Mouse (Mus musculus) embryonic facial prominence, embryonic 13.5 days (tissue): ENCODE results near the gene Ssna1. TPM values are rescaled to one million over a fixed set of nuclear protein-coding genes. Genes with fewer than 3 reads are reported as not detected.
"Not testable (repeated sequence)": the region's sequence is repeated elsewhere in the genome, so short reads cannot be mapped to it uniquely, and the experiment has no call there.

Experiments used
- ATAC-seq: fragments of 200-750 bp; cut with Nextera tagmentation; 2 replicates; pipeline ENCODE4 v1.8.0; 2017; ENCODE audit warnings: low read depth; ENCODE audit not compliant: insufficient number of reproducible peaks, insufficient read depth, low FRiP score, low TSS enrichment
- H3K27ac ChIP-seq: fragments of 300-500 bp; sonication (generic); 2 replicates; pipeline ENCODE4 v1.5.1; 2015; ENCODE audit warnings: moderate library complexity, mild to moderate bottlenecking, inconsistent platforms
- H3K27me3 ChIP-seq: fragments of 300-500 bp; sonication (generic); 2 replicates; pipeline ENCODE4 v1.6.1; 2015; ENCODE audit warnings: mild to moderate bottlenecking, inconsistent platforms
- H3K36me3 ChIP-seq: fragments of 300-500 bp; sonication (generic); 2 replicates; pipeline ENCODE4 v1.6.1; 2015; ENCODE audit warnings: mild to moderate bottlenecking, inconsistent platforms
- H3K4me1 ChIP-seq: fragments of 300-500 bp; sonication (generic); 2 replicates; pipeline ENCODE4 v1.6.1; 2015; ENCODE audit warnings: inconsistent platforms
- H3K4me2 ChIP-seq: fragments of 300-500 bp; sonication (generic); 2 replicates; pipeline ENCODE4 v1.6.1; 2015; ENCODE audit warnings: moderate library complexity, mild to moderate bottlenecking, inconsistent platforms
- H3K4me3 ChIP-seq: fragments of 300-500 bp; sonication (generic); 2 replicates; pipeline ENCODE4 v1.5.1; 2015; ENCODE audit warnings: mild to moderate bottlenecking, inconsistent platforms
- H3K9ac ChIP-seq: fragments of 300-500 bp; sonication (generic); 2 replicates; pipeline ENCODE4 v1.6.1; 2015; ENCODE audit warnings: mild to moderate bottlenecking, inconsistent platforms
- H3K9me3 ChIP-seq: fragments of 300-500 bp; sonication (generic); 2 replicates; pipeline ENCODE4 v1.6.1; 2016; ENCODE audit warnings: inconsistent platforms
- WGBS: fragments of 180-500 bp; shearing (Covaris S2); methylation state at CpG from one replicate; pipeline ENCODE4 v1.1.7; 2015; ENCODE audit warnings: mixed read lengths; 5-methylcytosine and 5-hydroxymethylcytosine counted together
- polyA plus RNA-seq: library from polyadenylated mRNA; unstranded; fragments of >200 nt; fragmentation: Nextera tagmentation; extraction: Ambion mirVana; gene quantifications from 2 replicates; pipeline ENCODE4 v1.2.1, GENCODE M21; 2015

Ssna1 gene
- polyA plus RNA-seq, 1 experiment from 2014 or later: 246 TPM

- Histone ChIP-seq H3K27me3 (peaks cover 21% of the 10 kb centered on the region), H3K9ac (peak overlapping the region; percentile 77; the same call in 1 of the 2 replicates), H3K4me3 (no peak overlapping the region), H3K9me3 (no peaks in the 10 kb centered on the region), H3K4me1 (peaks cover 51% of the 10 kb centered on the region), H3K4me2 (no peak overlapping the region), H3K36me3 (peaks cover 34% of the 10 kb centered on the region), H3K27ac (no peak overlapping the region)
- ATAC-seq: no peak
- 54% methylated on average over 2 of the region's 2 CpGs for WGBS
These were observed 5.5 kb downstream of the Ssna1 start for GRCm38 (mm10) chr2:25266720-25267119.

- 0 out of 2 replicates have a peak overlapping the region, but pooled peaks have one; percentile 9 for H3K4me3 ChIP-seq
- no peak overlapping the region for H3K27ac ChIP-seq
- ATAC-seq: no peak
- peak overlapping the region; percentile 24 for H3K4me2 ChIP-seq
- 68% methylated on average over 6 of the region's 6 CpGs for WGBS
- peaks cover 45% of the 10 kb centered on the region for H3K4me1 ChIP-seq
- H3K9me3 ChIP-seq: no peaks in the 10 kb centered on the region
- peaks cover 34% of the 10 kb centered on the region for H3K36me3 ChIP-seq
- H3K27me3 ChIP-seq: peaks cover 21% of the 10 kb centered on the region
- peak overlapping the region; percentile 77 for H3K9ac ChIP-seq
These were observed 6.2 kb downstream of the Ssna1 start for GRCm38 (mm10) chr2:25265897-25266656.

GRCm38 (mm10) chr2:25264851-25265250 lies 7.4 kb downstream of the Ssna1 start:
- no peak overlapping the region for H3K4me3 ChIP-seq
- peak overlapping the region; percentile 77 for H3K9ac ChIP-seq
- WGBS: 61% methylated on average over 3 of the region's 3 CpGs
- no peak for ATAC-seq
- H3K27me3 ChIP-seq: peaks cover 21% of the 10 kb centered on the region
- peaks cover 22% of the 10 kb centered on the region for H3K36me3 ChIP-seq
- peaks cover 40% of the 10 kb centered on the region for H3K4me1 ChIP-seq
- no peak overlapping the region for H3K27ac ChIP-seq
- H3K9me3 ChIP-seq: no peaks in the 10 kb centered on the region
- peak overlapping the region; percentile 99 for H3K4me2 ChIP-seq

- WGBS: 76% methylated on average over 5 of the region's 5 CpGs
- H3K4me1 ChIP-seq: peaks cover 40% of the 10 kb centered on the region
- H3K4me2 ChIP-seq: peak overlapping the region; percentile 99
- H3K9me3 ChIP-seq: no peaks in the 10 kb centered on the region
- peaks cover 21% of the 10 kb centered on the region for H3K27me3 ChIP-seq
- peaks cover 17% of the 10 kb centered on the region for H3K36me3 ChIP-seq
- peak overlapping the region; percentile 77 for H3K9ac ChIP-seq
- no peak for ATAC-seq
- no peak overlapping the region for H3K27ac ChIP-seq
- peak overlapping the region; percentile 79; the same call in 1 of the 2 replicates for H3K4me3 ChIP-seq
These were observed 8.0 kb downstream of the Ssna1 start for GRCm38 (mm10) chr2:25264286-25264660.

- H3K4me2 ChIP-seq: peak overlapping the region; percentile 99
- 18% methylated on average over 12 of the region's 12 CpGs for WGBS
These were observed 8.5 kb downstream of the Ssna1 start for GRCm38 (mm10) chr2:25263623-25264285.

GRCm38 (mm10) chr2:25262795-25263622 lies 9.2 kb downstream of the Ssna1 start:
- H3K36me3 ChIP-seq: 0 out of 2 replicates have a peak, but pooled peaks cover 10% of the 10 kb centered on the region
- H3K9ac ChIP-seq: peak overlapping the region; percentile 77
- peaks cover 40% of the 10 kb centered on the region for H3K4me1 ChIP-seq
- peak overlapping the region; percentile 99 for H3K4me2 ChIP-seq
- peaks cover 21% of the 10 kb centered on the region for H3K27me3 ChIP-seq
- H3K27ac ChIP-seq: no peak overlapping the region; the same call in 1 of the 2 replicates
- H3K4me3 ChIP-seq: peak overlapping the region; percentile 79
- ATAC-seq: no peak; the same call in 1 of the 2 replicates
- under 1% methylated on average over 82 of the region's 82 CpGs for WGBS
- no peaks in the 10 kb centered on the region for H3K9me3 ChIP-seq

More at GRCm38 (mm10) chr2:25263623-25264285, 8.5 kb downstream of the Ssna1 start:
- Histone ChIP-seq H3K4me3 (peak overlapping the region; percentile 79), H3K9ac (peak overlapping the region; percentile 77), H3K9me3 (no peaks in the 10 kb centered on the region), H3K27ac (no peak overlapping the region), H3K4me1 (peaks cover 40% of the 10 kb centered on the region), H3K36me3 (peaks cover 11% of the 10 kb centered on the region; the same call in 1 of the 2 replicates), H3K27me3 (peaks cover 21% of the 10 kb centered on the region)
- no peak for ATAC-seq

- peak within 1 kb of the TSS; percentile 77 for H3K9ac ChIP-seq
- peak within 1 kb of the TSS; percentile 99 for H3K4me2 ChIP-seq
- 0 out of 2 replicates have a peak, but pooled peaks cover 3% of the 10 kb centered on the region for H3K36me3 ChIP-seq
- peaks cover 40% of the 10 kb centered on the region for H3K4me1 ChIP-seq
- H3K27me3 ChIP-seq: peaks cover 21% of the 10 kb centered on the region
- no peak within 1 kb of the TSS; the same call in 1 of the 2 replicates for H3K27ac ChIP-seq
- H3K4me3 ChIP-seq: peak within 1 kb of the TSS; percentile 79
- ATAC-seq: peak; percentile 98
- under 1% methylated on average over 39 of the region's 39 CpGs for WGBS
- no peaks in the 10 kb centered on the region for H3K9me3 ChIP-seq
These were observed 9.9 kb downstream of the Ssna1 start, which contains the start of gene Tprn for GRCm38 (mm10) chr2:25262291-25262767. TSS of gene Tprn (plus strand) at chr2:25262618.

GRCm38 (mm10) chr2:25261870-25262269 lies 10.4 kb downstream of the Ssna1 start:
- Histone ChIP-seq H3K27ac (no peak overlapping the region), H3K27me3 (peaks cover 21% of the 10 kb centered on the region), H3K9me3 (no peaks in the 10 kb centered on the region), H3K9ac (peak overlapping the region; percentile 77), H3K36me3 (no peaks in the 10 kb centered on the region), H3K4me3 (peak overlapping the region; percentile 79), H3K4me1 (peaks cover 41% of the 10 kb centered on the region), H3K4me2 (peak overlapping the region; percentile 99)
- no peak for ATAC-seq
- WGBS: 50% methylated on average over 12 of the region's 12 CpGs

GRCm38 (mm10) chr2:25258887-25259286 lies 13.4 kb downstream of the Ssna1 start:
- H3K9me3 ChIP-seq: no peaks in the 10 kb centered on the region
- no peak for ATAC-seq
- H3K9ac ChIP-seq: no peak overlapping the region
- 55% methylated on average over 2 of the region's 2 CpGs for WGBS
- H3K4me3 ChIP-seq: no peak overlapping the region
- peaks cover 27% of the 10 kb centered on the region for H3K4me1 ChIP-seq
- H3K36me3 ChIP-seq: no peaks in the 10 kb centered on the region
- H3K27me3 ChIP-seq: peaks cover 11% of the 10 kb centered on the region
- H3K27ac ChIP-seq: no peak overlapping the region
- no peak overlapping the region for H3K4me2 ChIP-seq

- not testable (repeated sequence) for H3K4me3 ChIP-seq, H3K4me2 ChIP-seq, H3K9me3 ChIP-seq, H3K36me3 ChIP-seq, H3K27me3 ChIP-seq, H3K9ac ChIP-seq, ATAC-seq, H3K27ac ChIP-seq
- 84% methylated on average over 5 of the region's 5 CpGs for WGBS
- H3K4me1 ChIP-seq: peaks cover 17% of the 10 kb centered on the region
These were observed 15.0 kb downstream of the Ssna1 start for GRCm38 (mm10) chr2:25257250-25257649.
